Mouse (Mus musculus): ENCODE data around the gene Ppp1r12a. TPM values are rescaled to one million over a fixed set of nuclear protein-coding genes. Genes with fewer than 3 reads are reported as not detected.

Gene Ppp1r12a
- total RNA-seq (2021): 10 to 100 TPM; 23.2 to 29.1 TPM
- long read RNA-seq, experiment 1, partial matches to known transcripts: 3 of 4 reads
- long read RNA-seq, experiment 1, other reads (novel, unspliced or antisense): 1 of 4 reads
- long read RNA-seq, experiment 2, partial matches to known transcripts: 0 of 1 reads
- long read RNA-seq, experiment 2, other reads (novel, unspliced or antisense): 1 of 1 reads

- TF ChIP-seq CTCF (IDR thresholded peaks at IDR 0.05): no peak
- peak; percentile 99 for DNase-seq
- intact Hi-C loops (cut with DNase I): loop anchor here (2.0 to 10.0 kb wide), 2 partner anchors 73 to 229 kb away; no protein-coding TSS in a partner anchor
- H3K4me3 ChIP-seq: peak within 1 kb of the TSS; percentile 93
- peak within 1 kb of the TSS; percentile 94 for H3K27ac ChIP-seq
These were observed at the start of gene Ppp1r12a for GRCm38 (mm10) chr10:108161261-108162256. TSS of gene Ppp1r12a (plus strand) at chr10:108162193.

GRCm38 (mm10) chr10:108113361-108114237, 48.4 kb upstream of the Ppp1r12a start:
- DNase-seq: no peak
- TF ChIP-seq CTCF (IDR thresholded peaks at IDR 0.05): no peak
- H3K27ac ChIP-seq: no peak overlapping the region
- intact Hi-C loops (cut with DNase I): no loop called here
- peak overlapping the region; percentile 31 for H3K4me3 ChIP-seq

GRCm38 (mm10) chr10:108118200-108119163, 43.5 kb upstream of the Ppp1r12a start:
- no peak overlapping the region for H3K27ac ChIP-seq
- intact Hi-C loops (cut with DNase I): no loop called here
- DNase-seq: no peak
- no peak for TF ChIP-seq CTCF (IDR thresholded peaks at IDR 0.05)
- H3K4me3 ChIP-seq: no peak overlapping the region

- Histone ChIP-seq H3K4me3 (no peak overlapping the region), H3K27ac (no peak overlapping the region)
- DNase-seq: no peak
- TF ChIP-seq CTCF (IDR thresholded peaks at IDR 0.05): no peak
- intact Hi-C loops (cut with DNase I): no loop called here
These were observed 42.6 kb upstream of the Ppp1r12a start for GRCm38 (mm10) chr10:108119416-108119815.

- TF ChIP-seq CTCF (IDR thresholded peaks at IDR 0.05): no peak
- intact Hi-C loops (cut with DNase I): no loop called here
- no peak overlapping the region for H3K4me3 ChIP-seq
- no peak overlapping the region for H3K27ac ChIP-seq
- DNase-seq: no peak
These were observed 36.9 kb upstream of the Ppp1r12a start for GRCm38 (mm10) chr10:108124934-108125599.

DNA sequence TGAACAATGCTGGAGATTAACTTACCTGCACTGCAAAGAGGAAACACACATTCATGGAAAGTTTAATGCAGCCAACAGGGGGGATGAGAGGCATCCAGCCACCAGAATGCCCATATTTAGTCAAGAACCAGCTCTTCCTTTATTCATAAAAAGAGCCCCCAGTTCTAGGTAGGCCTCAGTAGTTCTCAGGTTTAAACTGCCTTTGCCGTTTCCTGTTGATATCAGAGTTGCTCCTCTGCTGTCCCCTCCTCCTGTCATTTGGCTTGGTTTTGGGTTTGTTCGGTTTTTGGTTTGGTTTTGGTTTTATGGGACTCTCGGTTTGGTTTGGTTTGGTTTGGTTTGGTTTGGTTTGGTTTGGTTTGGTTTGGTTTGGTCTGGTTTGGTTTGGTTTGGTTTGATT, 32.8 kb upstream of the Ppp1r12a start:
- no peak for DNase-seq
- Histone ChIP-seq H3K4me3 (no peak overlapping the region), H3K27ac (no peak overlapping the region)
- intact Hi-C loops (cut with DNase I): no loop called here
- no peak for TF ChIP-seq CTCF (IDR thresholded peaks at IDR 0.05)

GRCm38 (mm10) chr10:108131858-108132257, 30.1 kb upstream of the Ppp1r12a start:
- no peak for DNase-seq
- H3K27ac ChIP-seq: no peak overlapping the region
- TF ChIP-seq CTCF (IDR thresholded peaks at IDR 0.05): no peak
- intact Hi-C loops (cut with DNase I): no loop called here
- no peak overlapping the region for H3K4me3 ChIP-seq

DNA sequence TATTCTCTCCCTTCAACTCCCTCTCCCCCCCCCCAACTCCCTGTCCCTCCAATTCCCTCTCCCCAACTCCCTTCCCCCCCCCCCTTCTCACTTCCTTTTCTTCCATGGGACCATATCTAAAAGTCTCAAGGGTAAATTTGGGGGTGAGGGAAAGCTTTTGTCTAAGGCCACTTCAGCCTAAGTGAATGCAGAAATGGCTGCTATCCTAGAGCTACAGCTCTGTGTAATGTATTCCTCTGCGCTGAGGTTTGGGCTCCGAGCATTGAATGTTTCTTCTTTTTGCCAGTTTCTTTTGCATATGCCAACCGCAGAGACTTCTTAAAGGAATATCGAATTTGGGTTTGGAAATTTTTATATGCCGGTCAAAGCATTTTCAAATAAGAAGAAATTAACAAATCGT, 28.7 kb upstream of the Ppp1r12a start:
- Histone ChIP-seq H3K4me3 (no peak overlapping the region), H3K27ac (peak overlapping the region; percentile 53)
- TF ChIP-seq CTCF (IDR thresholded peaks at IDR 0.05): no peak
- no peak for DNase-seq
- intact Hi-C loops (cut with DNase I): no loop called here

DNA sequence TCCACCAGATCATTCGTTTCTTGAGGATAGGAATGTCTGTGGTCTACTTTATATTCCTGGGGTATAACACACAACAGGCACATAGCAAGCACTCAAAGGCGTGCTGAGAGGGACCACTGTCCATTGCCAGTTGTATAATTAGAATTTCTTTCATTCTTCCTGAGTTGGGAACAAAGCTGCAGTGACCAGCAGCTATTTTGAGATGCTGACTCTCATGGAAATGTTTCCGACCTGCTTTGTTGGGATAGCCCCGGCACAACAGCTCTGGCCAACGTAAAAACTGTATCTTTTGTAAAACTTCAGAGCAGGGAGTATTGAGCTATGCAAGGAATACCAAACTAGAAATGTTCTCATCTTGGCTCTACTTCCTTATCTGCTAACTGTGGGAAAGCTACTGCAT, 28.2 kb upstream of the Ppp1r12a start:
- H3K27ac ChIP-seq: peak overlapping the region; percentile 53
- DNase-seq: no peak
- H3K4me3 ChIP-seq: no peak overlapping the region
- no peak for TF ChIP-seq CTCF (IDR thresholded peaks at IDR 0.05)
- intact Hi-C loops (cut with DNase I): no loop called here

GRCm38 (mm10) chr10:108138347-108138746, 23.6 kb upstream of the Ppp1r12a start:
- Histone ChIP-seq H3K27ac (no peak overlapping the region), H3K4me3 (no peak overlapping the region)
- intact Hi-C loops (cut with DNase I): no loop called here
- no peak for TF ChIP-seq CTCF (IDR thresholded peaks at IDR 0.05)
- DNase-seq: no peak

DNA sequence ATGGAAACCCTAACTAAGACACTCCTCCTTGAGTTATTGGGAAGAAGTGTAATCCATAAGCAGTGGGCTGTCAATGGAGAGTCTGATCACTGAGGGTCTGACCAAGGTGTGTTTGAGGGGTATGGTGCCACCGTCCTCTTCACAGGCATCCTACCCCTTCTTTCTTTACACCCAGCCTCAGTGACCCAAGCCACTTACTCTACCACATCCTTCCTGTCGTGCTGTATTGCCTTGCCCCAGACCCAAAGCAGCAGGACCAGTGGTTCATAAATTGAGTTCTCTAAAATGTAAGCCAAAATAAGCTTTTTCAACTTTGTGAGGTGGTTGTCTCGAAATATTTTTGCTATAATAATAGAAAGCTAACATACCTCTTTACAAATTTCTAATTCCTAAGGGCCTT, 22.2 kb upstream of the Ppp1r12a start:
- H3K4me3 ChIP-seq: no peak overlapping the region
- no peak overlapping the region for H3K27ac ChIP-seq
- no peak for DNase-seq
- intact Hi-C loops (cut with DNase I): no loop called here
- TF ChIP-seq CTCF (IDR thresholded peaks at IDR 0.05): no peak
